Mouse (Mus musculus) forebrain, embryonic 16.5 days (tissue): ENCODE data around the gene Dld. TPM values are rescaled to one million over a fixed set of nuclear protein-coding genes. Genes with fewer than 3 reads are reported as not detected.

Source experiments
- ATAC-seq: fragments of 200-750 bp; cut with Nextera tagmentation; 2 replicates; pipeline ENCODE4 v1.8.0; 2017; ENCODE audit warnings: mild to moderate bottlenecking, moderate library complexity
- H3K27ac ChIP-seq: fragments of 300-500 bp; sonication (generic); 2 replicates; pipeline ENCODE4 v1.5.1; 2014; ENCODE audit warnings: low read length, control low read depth
- H3K27me3 ChIP-seq: fragments of 300-500 bp; sonication (generic); replicated peaks from 2 replicates; pipeline ENCODE4 v1.6.1; 2014; ENCODE audit warnings: low read length; ENCODE audit not compliant: control insufficient read depth, insufficient read depth
- H3K36me3 ChIP-seq: fragments of 300-500 bp; sonication (generic); 2 replicates; pipeline ENCODE4 v1.6.1; 2014; ENCODE audit not compliant: control insufficient read depth, insufficient read depth
- H3K4me1 ChIP-seq: fragments of 300-500 bp; sonication (generic); replicated peaks from 2 replicates; pipeline ENCODE4 v1.6.1; 2014; ENCODE audit warnings: low read length; ENCODE audit not compliant: control insufficient read depth, insufficient read depth
- H3K4me2 ChIP-seq: fragments of 300-500 bp; sonication (generic); 2 replicates; pipeline ENCODE4 v1.6.1; 2014; ENCODE audit warnings: mild to moderate bottlenecking, low read length, control low read depth
- H3K4me3 ChIP-seq: fragments of 300-500 bp; sonication (generic); replicated peaks from 2 replicates; pipeline ENCODE4 v1.5.1; 2014; ENCODE audit warnings: mild to moderate bottlenecking, low read length, control low read depth
- H3K9ac ChIP-seq: fragments of 300-500 bp; sonication (generic); replicated peaks from 2 replicates; pipeline ENCODE4 v1.6.1; 2014; ENCODE audit warnings: low read depth, low read length, control low read depth
- H3K9me3 ChIP-seq: fragments of 300-500 bp; sonication (generic); 2 replicates; pipeline ENCODE4 v1.6.1; 2016; ENCODE audit warnings: low read length; ENCODE audit not compliant: control insufficient read depth
- WGBS: fragments of 180-500 bp; shearing (Covaris S2); extraction: QIAGEN DNeasy Blood & Tissue Kit; methylation state at CpG from one replicate; pipeline ENCODE4 v1.1.7; 2014; 5-methylcytosine and 5-hydroxymethylcytosine counted together
- polyA plus RNA-seq: library from polyadenylated mRNA; unstranded; fragments of >200 nt; fragmentation: Nextera tagmentation; extraction: Ambion mirVana; gene quantifications from 2 replicates; pipeline ENCODE4 v1.2.1, GENCODE M21; 2015

Dld gene
- polyA plus RNA-seq, 1 experiment from 2014 or later = 121 TPM

- H3K9me3 ChIP-seq = no peaks in the 10 kb centered on the region
- 81% methylated on average over 11 of the region's 11 CpGs for WGBS
- no peak overlapping the region for H3K4me3 ChIP-seq
- no peaks in the 10 kb centered on the region for H3K36me3 ChIP-seq
- no peak overlapping the region for H3K4me2 ChIP-seq
- no peak overlapping the region for H3K9ac ChIP-seq
- ATAC-seq = 0 out of 2 replicates have a peak, but pooled peaks have one; percentile 27
- peaks cover 12% of the 10 kb centered on the region for H3K4me1 ChIP-seq
- H3K27me3 ChIP-seq = no peaks in the 10 kb centered on the region
- no peak overlapping the region for H3K27ac ChIP-seq
Measured at GRCm38 (mm10) chr12:31377241-31377640, 26.0 kb upstream of the Dld start.

GRCm38 (mm10) chr12:31376326-31376950 lies 25.2 kb upstream of the Dld start:
- Histone ChIP-seq H3K9me3 (no peaks in the 10 kb centered on the region), H3K36me3 (no peaks in the 10 kb centered on the region), H3K27me3 (no peaks in the 10 kb centered on the region), H3K27ac (no peak overlapping the region), H3K4me3 (peak overlapping the region; percentile 38), H3K9ac (peak overlapping the region; percentile 55), H3K4me1 (peaks cover 12% of the 10 kb centered on the region), H3K4me2 (peak overlapping the region; percentile 64)
- 10% methylated on average over 13 of the region's 13 CpGs for WGBS
- peak; percentile 47 for ATAC-seq

DNA sequence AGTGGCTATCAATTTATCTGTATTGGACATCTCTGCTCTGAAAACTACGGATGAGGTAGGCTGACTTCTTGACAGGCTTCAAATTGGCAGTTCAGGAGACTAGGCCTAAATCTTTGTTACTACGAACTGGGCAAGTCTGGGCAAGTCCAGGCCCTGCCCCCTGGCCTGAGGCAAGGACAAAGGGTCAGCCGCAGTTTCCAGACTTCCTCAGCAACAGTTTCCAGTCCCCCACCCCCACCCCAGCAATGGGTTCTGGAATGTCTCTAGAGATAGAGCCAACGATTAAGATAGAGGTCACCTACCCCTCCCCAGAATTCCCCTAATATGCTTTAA lies 24.0 kb upstream of the Dld start:
- H3K9ac ChIP-seq = no peak overlapping the region
- no peak overlapping the region for H3K4me3 ChIP-seq
- H3K27me3 ChIP-seq = no peaks in the 10 kb centered on the region
- H3K4me2 ChIP-seq = no peak overlapping the region
- H3K4me1 ChIP-seq = peaks cover 9% of the 10 kb centered on the region
- WGBS = 73% methylated on average over 4 of the region's 4 CpGs
- ATAC-seq = no peak
- no peak overlapping the region for H3K27ac ChIP-seq
- H3K9me3 ChIP-seq = no peaks in the 10 kb centered on the region
- H3K36me3 ChIP-seq = no peaks in the 10 kb centered on the region

- peak; percentile 79 for ATAC-seq
- Histone ChIP-seq H3K9ac (no peak overlapping the region), H3K4me3 (no peak overlapping the region), H3K9me3 (no peaks in the 10 kb centered on the region), H3K27ac (no peak overlapping the region), H3K4me2 (peak overlapping the region; percentile 31; the same call in 1 of the 2 replicates), H3K27me3 (no peaks in the 10 kb centered on the region), H3K36me3 (no peaks in the 10 kb centered on the region), H3K4me1 (peaks cover 7% of the 10 kb centered on the region)
- WGBS = 33% methylated on average over 9 of the region's 9 CpGs
Measured at GRCm38 (mm10) chr12:31374603-31375282, 23.5 kb upstream of the Dld start.

- 92% methylated on average over 7 of the region's 7 CpGs for WGBS
- no peaks in the 10 kb centered on the region for H3K27me3 ChIP-seq
- ATAC-seq = no peak
Measured at GRCm38 (mm10) chr12:31369656-31370055, 18.4 kb upstream of the Dld start.

GRCm38 (mm10) chr12:31369118-31369517 lies 17.9 kb upstream of the Dld start:
- H3K9ac ChIP-seq = no peak overlapping the region
- no peaks in the 10 kb centered on the region for H3K4me1 ChIP-seq
- H3K36me3 ChIP-seq = no peaks in the 10 kb centered on the region
- no peak for ATAC-seq
- WGBS = 92% methylated on average over 1 of the region's 1 CpGs
- no peak overlapping the region for H3K4me3 ChIP-seq
- no peaks in the 10 kb centered on the region for H3K27me3 ChIP-seq
- no peaks in the 10 kb centered on the region for H3K9me3 ChIP-seq
- H3K27ac ChIP-seq = no peak overlapping the region
- H3K4me2 ChIP-seq = no peak overlapping the region

More at GRCm38 (mm10) chr12:31369656-31370055, 18.4 kb upstream of the Dld start:
- Histone ChIP-seq H3K9ac (no peak overlapping the region), H3K4me1 (no peaks in the 10 kb centered on the region), H3K9me3 (no peaks in the 10 kb centered on the region), H3K27ac (no peak overlapping the region), H3K36me3 (no peaks in the 10 kb centered on the region), H3K4me2 (no peak overlapping the region), H3K4me3 (no peak overlapping the region)

- Histone ChIP-seq H3K4me3 (no peak overlapping the region), H3K27ac (no peak overlapping the region), H3K27me3 (no peaks in the 10 kb centered on the region), H3K4me2 (no peak overlapping the region), H3K36me3 (no peaks in the 10 kb centered on the region), H3K4me1 (no peaks in the 10 kb centered on the region), H3K9ac (no peak overlapping the region), H3K9me3 (no peaks in the 10 kb centered on the region)
- no peak for ATAC-seq
- WGBS = 85% methylated on average over 5 of the region's 5 CpGs
Measured at GRCm38 (mm10) chr12:31367721-31368120, 16.5 kb upstream of the Dld start.

DNA sequence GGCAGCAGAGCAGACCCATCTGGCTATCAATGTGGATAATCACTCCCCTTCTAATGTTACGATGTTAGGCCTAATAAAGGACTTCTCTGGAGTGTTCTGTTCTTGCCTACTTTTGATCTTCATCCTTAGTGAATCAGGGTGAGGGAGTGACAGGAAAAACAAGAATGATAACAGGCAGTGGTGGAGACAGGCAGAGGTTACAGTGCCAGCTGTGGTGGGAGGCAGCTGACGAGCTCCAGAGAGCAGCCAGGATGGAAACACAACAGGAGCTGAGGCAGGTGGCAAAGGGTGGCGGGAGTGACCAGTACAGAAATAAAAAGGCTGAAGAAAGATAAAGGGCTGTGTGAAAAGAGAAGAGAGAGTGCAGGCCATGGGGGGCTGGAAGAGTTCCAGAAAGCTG lies 15.2 kb upstream of the Dld start:
- Histone ChIP-seq H3K36me3 (no peaks in the 10 kb centered on the region), H3K4me2 (no peak overlapping the region), H3K27ac (no peak overlapping the region), H3K27me3 (no peaks in the 10 kb centered on the region), H3K4me3 (no peak overlapping the region), H3K9me3 (no peaks in the 10 kb centered on the region), H3K4me1 (no peaks in the 10 kb centered on the region), H3K9ac (no peak overlapping the region)
- no peak for ATAC-seq
- 36% methylated on average over 3 of the region's 3 CpGs for WGBS

GRCm38 (mm10) chr12:31350191-31350943 lies 886 bp downstream of the Dld start:
- no peak; the same call in 1 of the 2 replicates for ATAC-seq
- Histone ChIP-seq H3K9me3 (no peaks in the 10 kb centered on the region), H3K4me1 (peaks cover 12% of the 10 kb centered on the region), H3K27ac (no peak overlapping the region), H3K4me3 (peak overlapping the region; percentile 83), H3K4me2 (peak overlapping the region; percentile 93), H3K36me3 (peaks cover 7% of the 10 kb centered on the region; the same call in 1 of the 2 replicates), H3K27me3 (no peaks in the 10 kb centered on the region), H3K9ac (peak overlapping the region; percentile 86)
- 29% methylated on average over 15 of the region's 15 CpGs for WGBS
